Mouse (Mus musculus): ENCODE measurements around the gene Evi5l.

- TF ChIP-seq POLR2A (IDR thresholded peaks at IDR 0.05; ENCODE audit: low read depth, low read length) (no peak), CTCF (IDR thresholded peaks at IDR 0.05; ENCODE audit: extremely low read depth, insufficient read length, insufficient replicate concordance, low read depth, low read length) (no peak)
These were observed 7.7 kb downstream of the Evi5l start for GRCm38 (mm10) chr8:4174018-4174417.

Measured in small intestine, adult 2 months (tissue).